Mouse (Mus musculus) adrenal gland, postnatal 14 days (tissue): ENCODE measurements around the gene Actr10. TPM values are rescaled to one million over a fixed set of nuclear protein-coding genes. Genes with fewer than 3 reads are reported as not detected.

Experiments
- DNase-seq: peaks from one replicate; pipeline ENCODE4 v3.0.0; 2021; ENCODE audit warnings: mixed read lengths
- total RNA-seq: library from RNA; stranded (reverse); gene quantifications from 2 replicates; pipeline ENCODE4 v1.2.3, GENCODE M21; 2021

Gene Actr10
- total RNA-seq, 1 experiment from 2014 or later, result 184 TPM

DNA sequence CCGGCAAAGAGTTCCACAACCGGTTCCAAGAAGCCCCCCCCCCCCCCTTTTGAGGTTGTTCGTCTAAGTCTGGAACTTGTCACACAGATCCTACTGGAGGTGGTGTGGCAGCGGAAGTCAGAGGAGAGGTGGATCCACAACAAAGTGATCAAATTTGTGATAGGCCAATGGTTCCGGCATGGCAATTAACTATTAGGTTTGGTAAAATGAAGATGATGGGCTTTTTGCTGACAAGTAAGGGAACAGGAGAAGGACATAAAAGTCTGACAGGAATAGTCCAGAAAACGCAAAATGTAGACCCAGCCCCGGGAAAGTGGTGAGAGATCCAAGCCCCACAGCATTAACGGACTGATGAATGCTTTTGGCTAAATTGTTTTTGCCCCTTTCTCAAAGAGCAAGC is 29.9 kb downstream of the Actr10 start:
- DNase-seq, result no peak

DNA sequence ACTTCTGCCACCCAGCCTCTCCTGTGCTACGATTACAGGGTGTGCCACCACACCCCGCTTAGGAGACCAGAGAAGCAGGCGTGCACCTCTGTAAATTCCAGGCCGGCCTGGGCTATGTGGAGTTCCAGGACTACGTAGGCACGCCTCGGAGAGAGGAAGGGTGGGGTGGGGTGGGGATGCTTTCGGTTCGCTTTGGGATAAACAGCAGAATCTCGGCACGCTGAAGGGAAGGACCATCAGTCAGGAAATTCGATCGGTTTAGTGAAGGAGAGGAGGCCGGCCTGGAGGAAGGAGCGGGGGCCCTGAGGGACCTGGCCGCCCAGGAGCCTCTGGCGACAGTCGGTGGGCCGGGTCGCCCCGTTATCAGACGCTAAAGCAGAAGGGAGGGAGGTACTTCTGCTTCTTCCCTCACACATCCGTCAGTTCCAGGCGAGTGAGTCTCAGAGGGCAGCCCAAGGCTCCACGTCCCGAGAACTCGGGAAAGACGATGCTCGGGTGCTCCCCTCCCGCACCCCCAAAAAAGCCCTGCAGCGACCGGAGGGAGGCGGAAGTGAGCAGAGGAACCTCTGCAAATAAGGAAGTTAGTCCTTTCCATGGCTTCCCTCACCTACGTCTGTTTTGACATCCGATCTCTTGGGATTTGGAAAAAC is 30.6 kb downstream of the Actr10 start:
- peak; percentile 92 for DNase-seq

DNA sequence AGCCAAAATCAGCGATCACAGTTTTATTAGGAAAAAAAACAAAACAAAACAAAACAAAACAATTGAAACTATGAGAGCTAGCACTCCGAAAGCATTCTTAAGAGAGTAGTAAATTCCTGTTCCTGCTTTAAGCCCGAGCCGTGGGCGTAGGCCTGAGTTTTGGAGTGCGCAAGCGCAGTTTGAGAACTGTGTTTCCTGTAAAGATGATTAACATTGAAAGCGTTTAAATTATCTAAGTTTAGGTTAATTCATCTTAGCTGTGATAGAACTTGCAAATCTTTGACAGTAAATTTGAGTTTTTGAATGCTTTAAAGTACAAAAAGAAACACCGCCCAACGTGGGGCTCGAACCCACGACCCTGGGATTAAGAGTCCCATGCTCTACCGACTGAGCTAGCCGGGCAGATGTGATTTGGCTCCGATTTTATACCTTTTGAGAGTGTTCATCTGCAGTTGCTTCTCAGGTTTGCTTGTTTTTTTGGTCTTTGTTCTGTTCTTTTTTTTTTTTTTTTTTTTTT is 31.2 kb downstream of the Actr10 start:
- DNase-seq, result peak; percentile 91

DNA sequence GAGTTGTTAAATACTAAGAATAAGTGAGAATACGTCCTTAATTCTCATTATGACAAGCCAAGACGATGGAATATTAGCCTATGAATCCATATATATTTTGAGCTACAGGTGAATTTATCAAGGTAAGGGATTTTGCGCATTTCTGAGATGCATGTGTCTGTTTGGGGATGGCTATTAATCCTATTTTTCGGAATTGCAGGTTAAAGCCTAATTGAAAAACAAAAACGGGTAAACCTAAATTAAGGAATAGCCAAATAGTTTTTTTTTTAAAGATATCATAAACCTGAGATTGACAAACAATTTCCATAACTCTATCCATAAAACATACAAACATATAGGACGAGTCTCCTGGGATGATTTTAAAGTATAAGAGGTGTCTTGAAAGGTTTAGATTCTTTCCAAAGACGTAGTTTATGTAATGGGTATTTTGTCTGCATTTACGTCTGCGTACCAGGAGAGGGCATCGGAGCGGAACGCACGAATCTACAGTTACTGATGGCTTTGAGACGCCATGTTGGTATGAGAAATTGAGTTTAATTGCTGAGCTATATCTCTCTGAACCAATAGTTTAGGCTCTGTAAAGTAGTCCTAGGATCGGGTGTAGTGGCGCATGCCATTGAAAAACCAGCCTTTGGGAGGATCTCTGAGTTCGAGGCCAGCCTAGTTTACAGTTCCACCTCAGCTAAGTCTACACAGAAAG is 32.0 kb downstream of the Actr10 start:
- peak; percentile 71 for DNase-seq

DNA sequence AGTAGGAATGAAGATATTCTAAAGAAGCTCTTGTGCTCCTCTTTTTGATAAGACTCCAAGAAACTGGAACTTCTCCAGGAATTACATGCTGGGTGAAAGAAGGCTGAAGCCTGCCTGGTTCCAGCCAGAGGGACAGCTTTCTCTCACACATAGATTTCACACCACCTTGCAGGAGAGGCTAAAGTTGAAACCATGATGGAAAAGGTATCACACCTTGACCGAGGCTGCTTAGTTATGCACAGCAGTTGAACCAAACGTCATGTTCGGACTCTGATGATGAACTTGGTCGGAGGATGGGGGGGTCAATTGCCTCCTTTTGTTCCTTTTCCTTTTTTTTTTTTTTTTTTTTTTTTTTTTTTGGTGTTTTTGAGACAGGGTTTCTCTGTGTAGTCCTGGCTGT is 36.2 kb downstream of the Actr10 start:
- DNase-seq, result no peak

DNA sequence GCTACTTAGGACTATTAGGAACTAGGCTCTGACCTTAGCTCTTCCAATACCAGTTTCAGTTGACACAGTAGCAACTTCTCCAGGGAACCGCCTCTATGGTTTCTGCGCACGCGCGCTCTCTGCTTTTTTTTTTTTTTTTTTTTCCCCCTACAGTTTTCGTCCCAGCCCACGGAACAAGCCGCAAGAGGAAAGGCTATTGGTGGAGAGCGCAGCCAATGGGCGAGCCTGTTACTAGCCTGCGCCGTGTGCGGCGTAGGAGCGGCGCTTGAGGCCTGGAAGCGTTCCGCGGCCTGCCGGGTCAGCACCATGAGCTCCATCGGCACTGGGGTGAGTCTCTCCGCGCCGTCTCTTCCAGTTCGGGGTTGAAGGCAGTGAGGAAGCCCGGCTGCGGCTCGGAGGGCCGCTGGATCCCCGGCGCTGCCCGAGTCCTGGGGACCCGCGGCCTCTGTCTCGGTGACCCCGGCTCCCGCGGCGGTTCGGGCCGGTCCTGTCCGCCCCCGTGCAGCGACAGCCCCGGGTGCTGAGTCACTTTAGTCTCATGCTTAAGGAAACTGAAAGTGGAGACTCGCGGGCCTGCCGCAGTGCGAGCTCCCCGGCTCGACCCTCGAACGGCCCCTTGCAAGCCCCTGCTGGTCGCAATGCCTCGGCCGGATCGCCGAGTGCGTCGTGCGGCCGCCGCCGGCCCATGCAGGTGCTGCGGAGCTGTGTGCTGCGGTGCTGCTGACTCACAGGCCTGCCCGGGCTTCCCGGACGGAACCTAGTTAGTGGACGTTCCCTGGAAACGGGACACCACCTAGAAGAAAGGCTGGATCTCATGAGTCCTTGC is 37.0 kb downstream of the Actr10 start, which contains the start of gene Psma3:
Gene Psma3 (plus strand): TSS at position 181 of the 826 bp plus-strand sequence.
- peak; percentile 94 for DNase-seq

DNA sequence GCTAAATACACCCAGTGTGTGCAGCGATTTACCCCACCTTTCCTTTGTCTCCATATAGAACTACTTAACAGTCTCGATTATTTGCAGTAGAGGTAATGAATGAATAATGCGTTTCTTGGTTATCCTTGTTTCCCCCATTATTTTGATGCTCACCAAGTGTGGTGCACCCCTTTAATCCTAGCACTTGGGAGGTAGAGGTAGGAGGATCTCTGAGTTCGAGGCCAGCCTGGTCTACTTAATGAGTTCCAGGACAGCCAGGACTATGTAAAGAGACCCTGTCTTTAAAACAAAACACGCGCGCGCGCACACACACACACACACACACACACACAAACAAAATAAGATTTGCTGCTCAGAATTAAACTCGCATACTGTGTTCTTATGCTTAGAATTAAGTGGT is 37.7 kb downstream of the Actr10 start:
- no peak for DNase-seq

DNA sequence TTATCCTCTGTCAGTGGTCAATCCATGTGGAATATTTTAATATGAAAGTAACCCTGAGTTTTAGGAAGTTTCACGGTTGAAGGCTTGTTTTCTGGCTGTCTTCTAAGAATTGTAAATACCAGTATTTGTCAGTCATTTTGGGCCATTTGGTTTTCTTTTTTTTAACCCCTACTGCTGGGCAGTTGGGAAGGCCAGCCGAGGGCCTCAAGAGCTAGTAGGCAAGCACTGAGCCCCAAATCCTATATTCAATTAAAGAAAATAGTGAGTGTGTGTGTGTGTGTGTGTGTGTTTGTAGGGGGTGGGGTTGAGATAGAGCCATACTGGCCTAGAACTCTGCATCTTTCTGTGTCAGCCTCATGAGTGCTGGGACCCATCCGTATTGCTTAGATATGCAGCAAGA is 38.2 kb downstream of the Actr10 start:
- DNase-seq, result no peak

DNA sequence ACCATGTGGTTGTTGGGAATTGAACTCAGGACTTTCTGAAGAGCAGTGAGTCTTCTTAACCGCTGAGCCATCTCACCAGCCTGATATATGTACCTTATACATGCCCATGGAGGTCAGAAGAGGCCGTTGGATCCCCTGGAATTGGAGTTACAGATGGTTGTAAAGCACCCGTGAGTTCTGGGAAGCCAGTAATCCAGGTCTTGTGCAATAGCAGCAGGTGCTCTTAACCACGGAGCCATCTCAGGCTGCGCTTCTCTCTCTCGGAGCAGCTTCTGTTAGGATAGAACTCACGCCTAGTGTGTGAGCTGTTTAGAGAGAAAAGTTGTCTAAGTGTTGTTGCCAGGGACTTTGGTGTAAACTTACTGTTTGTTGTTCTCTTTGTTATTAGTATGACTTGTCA is 40.7 kb downstream of the Actr10 start:
- DNase-seq, result no peak

DNA sequence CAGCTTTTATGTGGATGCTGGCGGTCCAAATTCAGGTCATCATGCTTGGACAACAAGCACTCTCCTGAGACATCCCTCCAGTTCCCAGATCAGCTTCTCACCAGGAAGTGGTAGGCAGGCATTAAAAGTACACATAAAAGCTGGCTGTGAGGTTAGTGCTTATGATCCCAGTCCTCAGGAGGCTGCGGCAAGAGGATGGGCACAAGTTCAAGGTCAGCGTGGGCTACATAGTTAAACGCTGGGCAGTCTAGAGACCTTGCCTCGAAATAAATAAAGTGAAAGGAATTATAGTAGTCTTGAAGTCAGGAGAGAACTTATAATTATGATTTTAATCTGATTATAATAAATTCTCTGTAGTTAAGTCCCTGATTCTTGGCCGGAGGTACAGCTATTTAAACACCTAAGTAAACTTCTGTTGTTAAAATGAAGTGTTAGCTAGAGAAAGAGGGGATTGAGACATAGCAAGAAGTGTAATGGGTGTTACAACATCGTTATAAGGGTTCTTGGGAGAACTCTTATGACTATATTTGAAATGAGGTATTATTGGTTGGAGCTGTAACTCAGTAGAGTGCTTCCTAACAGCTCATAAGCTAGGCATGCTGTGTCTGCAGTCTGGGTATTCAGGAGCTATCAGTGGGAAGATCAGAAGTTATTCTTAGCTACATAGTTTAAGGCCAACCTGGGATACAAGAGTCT is 47.3 kb downstream of the Actr10 start:
- no peak for DNase-seq

DNA sequence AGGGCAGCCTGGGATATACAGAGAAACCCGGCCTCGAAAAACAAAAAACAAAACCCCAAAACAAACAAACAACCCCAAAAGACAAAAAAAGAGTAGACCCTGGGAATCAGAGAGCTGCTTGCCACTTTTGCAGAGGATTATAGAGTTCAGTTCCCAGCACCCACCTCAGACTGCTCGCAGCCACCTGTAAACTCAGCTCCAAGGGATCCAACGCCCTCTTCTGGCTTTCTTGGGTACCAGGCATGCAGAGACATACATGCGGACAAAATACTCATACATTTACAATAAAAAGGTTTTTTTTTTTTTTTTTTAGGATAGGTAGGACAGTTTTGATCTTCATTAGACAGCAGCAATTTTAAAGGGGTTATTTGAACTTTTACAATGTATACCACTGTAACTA is 59.6 kb downstream of the Actr10 start:
- no peak for DNase-seq

DNA sequence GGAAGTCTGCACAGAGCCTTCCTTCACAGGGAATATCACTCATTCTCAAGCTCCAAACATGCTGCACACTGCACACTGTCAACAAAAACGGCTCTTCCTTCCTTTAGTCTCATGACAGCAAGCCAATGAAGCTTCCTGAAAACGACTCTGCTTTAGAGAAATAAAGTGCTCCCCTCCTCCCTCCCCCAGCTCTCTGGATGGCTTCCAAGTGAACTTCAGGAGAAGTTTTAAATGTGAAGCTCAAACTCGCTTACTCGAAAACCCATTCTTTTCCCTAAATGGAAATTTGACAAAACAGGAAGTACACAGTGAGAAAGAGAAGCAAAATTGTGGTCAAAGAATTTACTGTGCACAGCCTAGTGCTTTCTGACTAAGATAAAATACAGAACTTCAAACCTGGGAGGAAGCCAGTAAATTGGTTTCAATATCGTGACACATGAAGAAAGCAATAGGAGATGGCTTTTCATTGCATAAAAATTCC is 61.8 kb downstream of the Actr10 start:
- DNase-seq, result peak; percentile 61

DNA sequence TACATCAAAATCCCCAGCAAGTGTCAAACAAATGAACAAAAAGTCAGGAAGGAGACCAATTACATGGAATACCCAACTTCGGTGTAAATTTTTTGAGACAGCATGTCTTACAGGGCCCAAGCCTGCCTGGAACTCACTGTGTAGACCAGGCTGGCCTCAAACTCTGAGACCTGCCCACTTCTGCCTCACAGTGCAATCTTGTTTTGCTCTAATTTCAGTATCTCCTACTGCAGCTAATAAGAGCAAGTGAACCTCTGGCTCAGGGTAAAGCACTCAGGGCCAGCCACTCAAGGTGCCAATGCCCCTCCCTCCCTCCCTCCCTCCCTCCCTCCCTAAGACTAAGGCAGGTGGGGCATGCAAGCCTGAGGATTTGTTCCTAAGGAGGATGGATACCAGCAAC is 62.7 kb downstream of the Actr10 start:
- no peak for DNase-seq

DNA sequence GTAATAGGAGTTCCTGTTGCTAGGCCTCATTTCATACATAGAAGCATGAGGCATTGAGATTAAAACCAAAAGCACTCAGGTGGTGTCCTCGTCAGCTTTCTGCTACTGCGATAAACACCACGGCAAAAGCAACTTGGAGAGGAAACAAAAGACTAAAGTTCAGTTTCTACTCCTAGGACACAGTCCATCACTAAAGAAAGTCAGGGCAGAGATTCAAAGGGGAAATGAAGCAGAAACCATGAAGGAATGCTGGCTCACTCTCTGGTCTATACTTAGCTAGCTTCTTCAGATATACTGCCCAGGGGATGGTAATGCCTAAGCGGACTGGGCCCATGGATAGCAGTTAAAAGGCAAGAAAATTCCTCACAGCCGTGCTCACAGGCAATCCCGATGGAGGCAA is 63.8 kb downstream of the Actr10 start:
- no peak for DNase-seq

DNA sequence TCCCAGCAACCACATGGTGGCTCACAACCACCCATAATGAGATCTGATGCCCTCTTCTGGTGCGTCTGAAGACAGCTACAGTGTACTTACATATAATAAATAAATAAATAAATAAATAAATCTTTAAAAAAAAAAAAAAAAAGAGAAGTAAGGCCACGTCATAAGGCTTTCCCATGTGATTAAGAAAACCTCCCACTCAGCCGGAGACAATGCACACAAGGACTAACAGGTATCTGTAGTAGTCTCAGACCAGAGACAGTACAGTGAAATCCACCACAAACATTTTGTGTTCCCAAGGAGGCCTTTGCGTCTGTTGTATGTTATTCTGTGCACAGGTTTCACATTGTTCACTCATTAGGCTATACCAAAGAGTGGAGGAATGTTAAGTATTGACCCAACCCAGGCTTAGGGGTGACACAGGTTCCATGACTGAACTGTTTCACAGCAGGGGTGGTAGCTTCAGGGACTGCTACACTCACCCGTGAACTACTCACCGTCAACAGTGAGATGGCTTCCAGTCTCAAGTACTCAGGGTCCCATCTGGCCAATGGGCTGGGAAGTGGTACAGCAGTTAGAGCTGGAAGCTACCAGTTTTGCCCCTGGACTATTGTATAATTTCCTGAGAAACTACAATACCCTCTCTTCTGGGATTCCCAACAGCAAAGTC is 66.2 kb downstream of the Actr10 start:
- DNase-seq, result no peak

DNA sequence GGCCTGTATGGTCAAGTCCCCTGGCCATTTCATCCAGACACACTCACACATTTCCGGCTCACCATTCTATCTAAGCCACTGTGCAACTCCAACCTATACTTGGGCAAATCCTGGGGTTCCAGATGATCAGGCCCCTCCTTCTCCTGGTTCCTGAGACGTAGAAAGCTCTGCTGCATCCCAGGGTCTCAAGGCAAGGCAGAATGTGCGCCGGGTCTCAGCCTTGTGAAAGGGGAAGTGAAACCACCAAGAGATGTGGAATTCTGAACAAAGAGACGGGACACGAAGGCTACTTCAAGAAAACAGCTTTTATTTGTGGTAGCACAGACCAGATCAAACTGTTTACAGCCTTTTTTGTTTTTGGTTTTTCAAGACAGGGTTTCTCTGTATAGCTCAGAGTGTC is 68.5 kb downstream of the Actr10 start:
- no peak for DNase-seq

DNA sequence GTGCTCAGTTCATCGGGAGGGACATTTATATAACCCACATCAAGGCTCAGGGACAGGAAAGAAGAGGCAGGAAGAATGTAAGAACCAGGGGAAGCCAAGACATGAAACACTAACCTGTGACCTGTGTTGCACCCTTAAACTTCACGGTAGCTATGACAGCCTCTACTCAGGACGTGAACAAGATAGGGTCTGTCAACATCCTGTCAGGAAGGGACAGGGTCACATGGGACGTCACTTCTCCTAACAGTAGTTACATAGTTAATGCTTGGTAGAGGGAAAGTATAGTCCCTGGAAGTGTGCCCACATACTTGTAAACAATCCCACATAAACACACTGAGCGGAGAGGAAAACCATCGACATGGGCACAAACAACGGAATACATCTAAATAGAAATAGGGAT is 69.2 kb downstream of the Actr10 start:
- no peak for DNase-seq

DNA sequence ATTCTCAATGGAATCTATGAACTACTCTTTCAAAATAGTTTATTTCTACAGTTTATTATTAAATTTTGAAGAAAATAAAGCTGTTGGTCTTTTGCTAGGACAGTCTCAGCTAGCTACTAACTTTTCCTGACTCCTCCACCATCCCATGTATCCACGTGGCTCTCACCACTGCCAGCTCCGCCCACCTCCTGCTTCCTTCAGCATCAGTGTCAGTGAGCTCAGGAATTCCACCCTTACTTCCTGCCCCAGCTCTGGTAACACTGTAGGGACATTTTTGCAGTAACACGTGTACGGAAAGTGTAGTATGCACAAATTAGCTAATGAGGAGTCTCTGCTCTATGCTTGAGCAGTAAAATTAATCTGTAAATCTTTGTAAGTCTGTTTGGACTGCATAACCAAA is 72.1 kb downstream of the Actr10 start:
- peak; percentile 37 for DNase-seq
